Mouse (Mus musculus): Measurements from ENCODE around the gene Cdx4. TPM values are rescaled to one million over a fixed set of nuclear protein-coding genes. Genes with fewer than 3 reads are reported as not detected.

Gene Cdx4
- polyA plus RNA-seq (2012; rRNA removed): not detected in 2 replicates

GRCm38 (mm10) chrX:103321146-103321545 lies at the start of gene Cdx4:
Gene Cdx4, plus strand, starts transcription at chrX:103321398.

GRCm38 (mm10) chrX:103356287-103356686 lies 35.1 kb downstream of the Cdx4 start, which contains the start of gene Chic1:
Gene Chic1, plus strand, starts transcription at chrX:103356476.

Other genes with a start within 250 kb of the Cdx4 start
- gene Nap1l2, start 134.8 kb upstream of the Cdx4 start, polyA plus RNA-seq (2012; rRNA removed): 0.02 TPM in 2 replicates
- gene Chic1, start 35.1 kb downstream of the Cdx4 start, polyA plus RNA-seq (2012; rRNA removed): 0.25 and 0.29 TPM in 2 replicates
- 0.06 TPM in 1 of 2 replicates, not detected in the other for gene Tsx, start 93.1 kb downstream of the Cdx4 start, polyA plus RNA-seq (2012; rRNA removed)
- 0.14 and 0.26 TPM in 2 replicates for gene Gm26992, start 100.6 kb downstream of the Cdx4 start, polyA plus RNA-seq (2012; rRNA removed)